Mouse (Mus musculus) thymus, postnatal 36 days (tissue): Measurements from ENCODE around the gene Cdca8.
"Not testable (repeated sequence)": the region's sequence is repeated elsewhere in the genome, so short reads cannot be mapped to it uniquely, and the experiment has no call there.

Experiments
- DNase-seq, 2 experiments: peaks; one replicate each; pipeline ENCODE4 v3.0.0; 2022; ENCODE audit warnings: mixed read lengths in 2 of 2

Cdca8 gene

DNA sequence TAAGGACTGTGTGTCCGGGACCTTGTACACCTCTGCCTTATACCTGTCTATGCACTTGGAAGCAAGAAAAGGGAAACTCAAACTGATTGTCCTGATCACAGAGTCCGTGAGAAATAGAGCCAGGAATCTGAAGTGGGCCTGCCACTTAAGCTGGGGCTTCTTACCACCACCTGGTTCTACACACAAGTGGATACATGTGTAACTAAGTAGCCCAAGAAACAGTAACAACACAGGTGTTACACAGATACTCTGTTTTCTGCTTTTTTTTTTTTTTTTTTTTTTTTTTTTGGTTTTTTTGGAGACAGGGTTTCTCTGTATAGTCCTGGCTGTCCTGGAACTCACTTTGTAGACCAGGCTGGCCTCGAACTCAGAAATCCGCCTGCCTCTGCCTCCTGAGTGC, at the start of gene Cdca8:
Gene Cdca8 (minus strand): TSS at position 101 of the 400 bp plus-strand sequence.
- not testable (repeated sequence) for DNase-seq

GRCm38 (mm10) chr4:124988382-124988781, 49.3 kb upstream of the Cdca8 start:
- no peak for DNase-seq

DNA sequence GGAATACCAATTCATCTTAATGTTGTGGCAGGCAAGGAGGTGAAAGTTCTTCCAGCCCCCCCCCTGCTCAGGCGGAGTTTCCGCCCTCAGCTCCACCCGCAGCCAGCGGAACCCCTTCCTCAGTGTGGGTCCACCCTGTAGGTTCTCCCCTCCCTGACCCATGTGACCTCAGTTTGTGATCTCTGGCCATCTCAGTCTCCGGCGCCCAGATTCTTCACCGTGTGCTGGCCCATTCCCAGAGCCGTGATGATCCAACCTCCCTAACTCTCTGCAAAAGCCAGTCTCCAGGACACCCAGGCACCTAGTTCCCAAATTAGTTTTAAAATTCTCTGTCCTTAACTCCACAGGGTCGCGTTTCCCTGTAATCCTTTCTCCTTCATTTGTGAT, 48.6 kb upstream of the Cdca8 start:
- DNase-seq, result no peak

- DNase-seq, result no peak
Measured at GRCm38 (mm10) chr4:124986739-124987710, 47.9 kb upstream of the Cdca8 start.

DNA sequence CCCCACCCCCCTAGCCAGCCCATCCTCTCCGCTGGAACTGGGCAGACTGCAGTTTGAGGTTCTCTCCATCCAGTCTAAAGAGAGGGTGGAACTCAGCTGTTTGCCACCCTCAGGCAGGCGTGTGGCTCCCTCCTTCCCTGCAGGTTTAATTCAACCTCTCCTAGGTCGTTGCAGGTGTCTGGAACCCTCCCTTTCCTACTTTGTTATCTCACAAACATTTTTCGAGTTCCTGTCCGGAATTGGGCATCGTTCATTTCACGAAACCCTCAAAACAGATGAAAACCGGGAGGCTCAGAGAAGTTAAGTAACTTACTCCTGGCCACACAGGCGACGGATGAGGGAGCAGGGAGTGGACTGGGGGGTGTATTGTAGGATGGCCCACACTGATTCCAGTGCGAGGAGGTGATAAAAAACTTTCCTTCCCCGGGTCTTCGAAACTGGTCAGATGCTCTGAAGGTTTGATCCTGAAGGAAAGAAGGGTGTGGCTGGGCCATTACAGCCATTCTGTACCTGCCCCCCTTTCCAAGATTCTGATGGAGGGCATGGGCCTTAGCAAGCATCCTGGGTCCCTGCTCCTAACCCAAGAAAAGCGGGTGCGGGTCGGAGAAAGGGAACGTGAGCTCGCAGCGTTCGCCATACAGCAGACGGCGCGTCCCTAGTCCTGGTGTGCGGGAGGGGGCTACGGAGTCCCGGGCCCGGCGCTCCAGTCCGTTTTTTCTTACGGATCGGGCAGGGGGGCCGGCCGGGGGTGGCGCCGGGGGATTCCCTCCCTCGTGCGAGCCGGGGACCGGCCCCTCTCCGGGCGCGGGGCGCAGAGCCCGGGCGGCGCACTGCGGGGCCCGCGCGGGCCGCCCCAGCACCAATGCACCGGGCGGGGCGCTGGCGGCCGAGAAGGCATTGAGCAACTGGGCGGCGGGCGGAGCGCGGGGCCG, 46.8 kb upstream of the Cdca8 start, which contains the start of gene Rspo1:
Gene Rspo1 (plus strand): TSS at position 760 of the 932 bp plus-strand sequence.
- no peak for DNase-seq

GRCm38 (mm10) chr4:124984871-124985670, 46.0 kb upstream of the Cdca8 start:
- no peak for DNase-seq

- DNase-seq, result peak; percentile 24 to 27
Measured at GRCm38 (mm10) chr4:124983893-124984526, 44.9 kb upstream of the Cdca8 start.

DNA sequence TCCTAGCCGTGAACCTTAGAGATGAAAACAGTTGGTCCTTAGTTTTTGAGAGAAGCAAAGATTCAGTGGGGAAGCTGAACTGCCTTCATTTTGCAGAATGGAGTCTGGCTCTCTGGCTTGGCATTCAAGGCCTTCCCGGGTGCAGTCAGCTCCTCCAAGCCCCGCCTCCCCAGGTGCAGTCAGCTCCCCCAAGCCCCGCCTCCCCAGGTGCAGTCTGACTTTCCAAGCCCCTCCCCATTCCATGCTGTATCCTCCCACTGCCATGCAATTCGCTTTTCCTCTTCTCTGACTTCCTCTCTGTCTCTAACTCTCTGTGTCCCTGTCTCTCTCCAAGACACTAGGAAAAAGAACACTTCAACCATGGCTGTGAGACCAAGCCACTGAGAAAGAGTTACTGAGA, 39.1 kb upstream of the Cdca8 start:
- no peak for DNase-seq

- DNase-seq, result no peak
Measured at GRCm38 (mm10) chr4:124973296-124973695, 34.2 kb upstream of the Cdca8 start.

DNA sequence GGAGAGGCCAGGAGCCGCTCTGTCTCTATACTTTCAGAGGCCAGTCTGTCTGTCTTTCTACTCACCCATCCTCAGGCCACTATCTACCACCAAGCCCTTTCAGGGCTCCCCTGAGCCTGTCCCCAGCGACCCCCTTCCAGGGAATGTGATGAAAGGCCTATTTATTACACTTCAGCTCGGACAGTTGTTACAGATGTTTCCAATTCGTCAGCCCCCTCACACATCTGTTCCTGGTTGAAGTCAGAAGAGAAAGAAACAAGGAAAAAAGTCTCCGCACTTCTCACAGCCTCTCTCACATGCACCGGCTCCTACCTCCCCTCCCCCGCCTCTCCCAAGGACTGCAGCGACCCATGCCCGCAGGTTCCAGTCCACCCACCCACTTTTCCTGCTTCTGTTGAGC, 33.2 kb upstream of the Cdca8 start:
- DNase-seq, result no peak

GRCm38 (mm10) chr4:124971094-124971493, 32.0 kb upstream of the Cdca8 start:
- DNase-seq, result no peak

DNA sequence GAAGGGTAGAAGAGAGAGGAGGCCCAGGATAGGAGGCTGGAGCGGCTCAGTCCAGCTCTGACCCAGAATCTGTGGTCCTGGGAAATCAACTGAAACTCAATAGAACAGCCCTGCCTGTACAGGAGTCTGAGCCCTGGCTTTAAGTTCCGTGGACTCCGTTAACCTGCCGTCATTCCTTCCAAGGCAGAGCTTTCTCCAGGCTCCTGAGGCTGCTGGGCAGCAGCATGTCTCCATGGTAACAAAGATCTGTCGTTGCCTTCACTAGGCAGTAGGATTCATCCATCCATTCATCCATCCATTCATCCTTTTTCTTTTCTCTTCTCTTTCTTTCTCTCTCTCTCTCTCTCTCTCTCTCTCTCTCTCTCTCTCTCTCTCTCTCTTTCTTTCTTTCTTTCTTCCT, 31.6 kb upstream of the Cdca8 start:
- no peak for DNase-seq

DNA sequence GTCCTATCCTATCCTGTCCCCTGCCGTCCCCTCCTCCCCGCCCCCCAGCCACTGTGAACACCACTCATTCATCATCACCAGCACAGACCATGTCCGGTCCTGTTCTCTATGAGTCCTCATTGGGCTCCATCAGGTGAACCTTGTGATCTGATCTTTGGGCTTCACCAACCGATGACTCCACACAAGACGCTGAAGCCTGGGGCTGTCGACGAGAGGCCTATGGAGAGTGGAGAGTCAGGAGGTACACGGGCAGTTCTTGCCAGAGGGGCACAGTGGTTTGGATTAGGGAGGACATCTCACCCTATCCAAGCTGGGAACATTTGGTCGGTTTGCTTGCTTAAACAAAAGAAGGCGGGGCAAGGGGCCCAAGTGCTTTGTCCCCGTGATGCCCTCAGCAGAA, 31.1 kb upstream of the Cdca8 start:
- no peak for DNase-seq

- DNase-seq, result no peak
Measured at GRCm38 (mm10) chr4:124969219-124969848, 30.2 kb upstream of the Cdca8 start.

- no peak for DNase-seq
Measured at GRCm38 (mm10) chr4:124968711-124969110, 29.6 kb upstream of the Cdca8 start.

GRCm38 (mm10) chr4:124964912-124965599, 25.9 kb upstream of the Cdca8 start:
- no peak for DNase-seq

GRCm38 (mm10) chr4:124962576-124962975, 23.5 kb upstream of the Cdca8 start:
- no peak for DNase-seq

GRCm38 (mm10) chr4:124960940-124961339, 21.8 kb upstream of the Cdca8 start:
- no peak for DNase-seq

DNA sequence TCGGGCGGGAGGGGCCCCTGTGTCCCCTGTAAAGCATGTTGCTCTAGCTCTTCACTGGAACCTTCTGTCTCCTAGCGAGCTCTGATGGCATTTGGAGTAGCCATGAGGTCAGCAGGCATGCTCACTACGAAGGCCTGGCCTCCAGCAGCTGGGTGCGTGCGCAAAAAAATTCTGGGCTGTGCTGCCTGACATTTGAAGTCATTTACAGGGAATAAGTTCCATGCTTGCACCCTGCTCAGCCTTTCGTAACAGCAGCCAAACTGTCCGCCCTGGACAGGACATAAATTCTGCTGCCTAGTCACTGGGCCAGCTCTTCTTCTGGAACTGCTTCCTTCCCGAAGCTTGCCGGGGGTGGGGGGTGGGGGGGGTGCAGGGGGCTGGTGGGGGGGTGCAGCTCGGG, 20.0 kb upstream of the Cdca8 start:
- no peak for DNase-seq

DNA sequence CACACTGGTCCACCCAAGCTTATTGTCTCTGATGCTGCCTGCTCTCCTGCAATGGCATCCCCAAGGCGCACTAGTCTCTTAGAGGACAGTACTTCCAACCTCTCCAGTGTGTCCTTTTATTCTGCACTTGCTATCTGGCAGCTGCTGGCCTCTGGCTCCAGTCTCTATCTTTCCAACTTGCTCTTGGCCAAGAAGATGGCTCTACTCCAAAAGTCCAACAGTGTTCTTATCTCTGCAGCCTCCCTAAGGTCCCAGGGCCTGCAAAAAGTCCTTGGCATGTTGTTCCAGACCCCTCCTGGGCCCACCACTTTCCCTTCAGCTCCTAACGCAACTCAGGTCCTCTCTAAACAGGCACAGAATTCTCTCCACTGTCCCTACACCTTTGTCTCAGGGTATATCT, 18.2 kb upstream of the Cdca8 start:
- DNase-seq, result no peak

DNA sequence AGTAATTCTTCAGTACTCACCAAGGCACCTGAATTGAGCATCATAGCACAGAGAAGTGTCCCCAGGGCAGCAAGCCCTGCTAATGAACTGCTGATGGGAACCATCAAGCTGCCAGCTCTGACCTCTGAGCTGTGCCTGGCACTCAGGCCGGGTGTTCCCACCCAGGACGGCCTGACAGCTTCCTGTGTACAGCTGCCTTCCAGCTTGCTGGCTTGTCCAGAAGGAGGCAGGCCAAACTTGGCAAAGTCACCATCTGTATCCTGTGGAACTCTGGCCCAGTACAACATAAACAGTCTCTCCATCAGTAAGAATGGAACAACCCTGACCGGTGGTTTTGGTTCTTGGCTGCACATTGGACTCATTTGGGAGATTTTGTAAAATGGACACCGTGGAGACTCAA, 14.4 kb upstream of the Cdca8 start:
- DNase-seq, result no peak
